Mouse (Mus musculus) neural tube, embryonic 12.5 days (tissue): Measurements from ENCODE around the gene Tchp. TPM values are rescaled to one million over a fixed set of nuclear protein-coding genes. Genes with fewer than 3 reads are reported as not detected.

ENCODE experiments used
- microRNA-seq: library from miRNA; unstranded; fragments of <30 nt; microRNA quantifications from one replicate; pipeline ENCODE4, GENCODE M21; 2017
- polyA plus RNA-seq: library from polyadenylated mRNA; unstranded; fragments of >200 nt; fragmentation: Nextera tagmentation; extraction: Ambion mirVana; gene quantifications from 2 replicates; pipeline ENCODE4 v1.2.1, GENCODE M21; 2016

Gene Tchp
- polyA plus RNA-seq, 1 experiment from 2014 or later: 23.4 TPM

Small RNA genes within 50 kb of the gene (microRNA-seq; reads per million reads assigned to microRNA genes)
- gene Mir7028: not detected

Other genes starting within 250 kb of the Tchp start
- 7.2 and 8.0 TPM in 2 replicates for gene Fam222a, start 139.7 kb upstream of the Tchp start, polyA plus RNA-seq
- 0.95 and 1.1 TPM in 2 replicates for gene Trpv4, start 49.3 kb upstream of the Tchp start, polyA plus RNA-seq
- gene Gltp, start 16.8 kb upstream of the Tchp start, polyA plus RNA-seq: 58.6 and 61.0 TPM in 2 replicates
- 76.4 and 89.3 TPM in 2 replicates for gene Ankrd13a, start 66.9 kb downstream of the Tchp start, polyA plus RNA-seq
- 53.9 and 57.2 TPM in 2 replicates for gene Git2, start 67.8 kb downstream of the Tchp start, polyA plus RNA-seq
- 190 and 192 TPM in 2 replicates for gene 1500011B03Rik, start 115.7 kb downstream of the Tchp start, polyA plus RNA-seq
- gene 4930519G04Rik, start 145.9 kb downstream of the Tchp start, polyA plus RNA-seq: not detected in 2 replicates
- gene Gm9936, start 150.9 kb downstream of the Tchp start, polyA plus RNA-seq: 0.45 and 0.71 TPM in 2 replicates
- gene Oasl2, start 189.2 kb downstream of the Tchp start, polyA plus RNA-seq: 1.3 and 2.5 TPM in 2 replicates
- 0.38 and 0.61 TPM in 2 replicates for gene Oasl1, start 215.5 kb downstream of the Tchp start, polyA plus RNA-seq
- gene 2210016L21Rik, start 234.4 kb downstream of the Tchp start, polyA plus RNA-seq: 66.7 and 70.0 TPM in 2 replicates